Mouse (Mus musculus): ENCODE measurements around the gene Tshr. TPM values are rescaled to one million over a fixed set of nuclear protein-coding genes. Genes with fewer than 3 reads are reported as not detected.

The Tshr gene
- polyA plus RNA-seq, 1 experiment from 2014 or later = 0.16 TPM

Other genes with a start within 250 kb of the Tshr start
- gene Cep128, start 154 bp upstream of the Tshr start, polyA plus RNA-seq (2014; fragmentation: Nextera tagmentation; extraction: Ambion mirVana) = 2.5 and 5.2 TPM in 2 replicates
- 64.6 and 68.9 TPM in 2 replicates for gene Gtf2a1, start 205.9 kb downstream of the Tshr start, polyA plus RNA-seq (2014; fragmentation: Nextera tagmentation; extraction: Ambion mirVana)